Mouse (Mus musculus) neural tube, embryonic 12.5 days (tissue): Measurements from ENCODE around the gene Tmem230. TPM values are rescaled to one million over a fixed set of nuclear protein-coding genes. Genes with fewer than 3 reads are reported as not detected.
"Not testable (repeated sequence)": the region's sequence is repeated elsewhere in the genome, so short reads cannot be mapped to it uniquely, and the experiment has no call there.

Experiments used
- ATAC-seq: fragments of 200-750 bp; cut with Nextera tagmentation; 2 replicates; pipeline ENCODE4 v1.8.0; 2017; ENCODE audit warnings: low read depth, mild to moderate bottlenecking, moderate TSS enrichment, moderate library complexity; ENCODE audit not compliant: low FRiP score
- H3K27ac ChIP-seq: fragments of 300-500 bp; sonication (generic); 2 replicates; pipeline ENCODE4 v1.5.1; 2016
- H3K27me3 ChIP-seq: fragments of 300-500 bp; sonication (generic); replicated peaks from 2 replicates; pipeline ENCODE4 v1.6.1; 2016; ENCODE audit warnings: mild to moderate bottlenecking
- H3K36me3 ChIP-seq: fragments of 300-500 bp; sonication (generic); 2 replicates; pipeline ENCODE4 v1.6.1; 2016; ENCODE audit warnings: mild to moderate bottlenecking
- H3K4me1 ChIP-seq: fragments of 300-500 bp; sonication (generic); 2 replicates; pipeline ENCODE4 v1.6.1; 2016
- H3K4me2 ChIP-seq: fragments of 300-500 bp; sonication (generic); replicated peaks from 2 replicates; pipeline ENCODE4 v1.6.1; 2016; ENCODE audit warnings: mild to moderate bottlenecking
- H3K4me3 ChIP-seq: fragments of 300-500 bp; sonication (generic); 2 replicates; pipeline ENCODE4 v1.5.1; 2016
- H3K9ac ChIP-seq: fragments of 300-500 bp; sonication (generic); 2 replicates; pipeline ENCODE4 v1.6.1; 2016; ENCODE audit warnings: mild to moderate bottlenecking
- H3K9me3 ChIP-seq: fragments of 300-500 bp; sonication (generic); 2 replicates; pipeline ENCODE4 v1.6.1; 2016; ENCODE audit warnings: mild to moderate bottlenecking
- WGBS: fragments of 180-500 bp; shearing (Covaris S2); methylation state at CpG from one replicate; pipeline ENCODE4 v1.1.7; 2016; 5-methylcytosine and 5-hydroxymethylcytosine counted together
- polyA plus RNA-seq: library from polyadenylated mRNA; unstranded; fragments of >200 nt; fragmentation: Nextera tagmentation; extraction: Ambion mirVana; gene quantifications from 2 replicates; pipeline ENCODE4 v1.2.1, GENCODE M21; 2016

Gene Tmem230
- polyA plus RNA-seq, 1 experiment from 2014 or later = 59.6 TPM

GRCm38 (mm10) chr2:132251911-132252310, 4.3 kb upstream of the Tmem230 start:
- peaks cover 13% of the 10 kb centered on the region for H3K36me3 ChIP-seq
- peak overlapping the region; percentile 53 for H3K4me3 ChIP-seq
- H3K27me3 ChIP-seq = no peaks in the 10 kb centered on the region
- peak overlapping the region; percentile 71 for H3K4me2 ChIP-seq
- peak overlapping the region; percentile 52 for H3K9ac ChIP-seq
- H3K4me1 ChIP-seq = peaks cover 23% of the 10 kb centered on the region
- H3K27ac ChIP-seq = no peak overlapping the region
- no peaks in the 10 kb centered on the region for H3K9me3 ChIP-seq
- 9% methylated on average over 8 of the region's 8 CpGs for WGBS
- ATAC-seq = no peak

- no peak overlapping the region for H3K27ac ChIP-seq
- peaks cover 8% of the 10 kb centered on the region for H3K36me3 ChIP-seq
- no peak overlapping the region for H3K4me3 ChIP-seq
- peaks cover 5% of the 10 kb centered on the region for H3K4me1 ChIP-seq
- WGBS = 91% methylated on average over 3 of the region's 3 CpGs
- no peak for ATAC-seq
- no peak overlapping the region for H3K4me2 ChIP-seq
- no peaks in the 10 kb centered on the region for H3K9me3 ChIP-seq
- H3K27me3 ChIP-seq = no peaks in the 10 kb centered on the region
- H3K9ac ChIP-seq = no peak overlapping the region
Observed at GRCm38 (mm10) chr2:132243370-132243769, 4.2 kb downstream of the Tmem230 start.

GRCm38 (mm10) chr2:132240457-132240856, 7.2 kb downstream of the Tmem230 start:
- 37% methylated on average over 10 of the region's 10 CpGs for WGBS
- H3K4me3 ChIP-seq, H3K27ac ChIP-seq, H3K9ac ChIP-seq, H3K9me3 ChIP-seq, H3K4me1 ChIP-seq, H3K27me3 ChIP-seq, H3K36me3 ChIP-seq, H3K4me2 ChIP-seq, ATAC-seq: not testable (repeated sequence)

GRCm38 (mm10) chr2:132239434-132239833, 8.2 kb downstream of the Tmem230 start:
- ATAC-seq, H3K27me3 ChIP-seq, H3K4me2 ChIP-seq, H3K9ac ChIP-seq, H3K4me3 ChIP-seq, H3K4me1 ChIP-seq, H3K27ac ChIP-seq, H3K36me3 ChIP-seq, H3K9me3 ChIP-seq: not testable (repeated sequence)
- WGBS = 91% methylated on average over 3 of the region's 3 CpGs

- no peak overlapping the region for H3K9ac ChIP-seq
- H3K27me3 ChIP-seq = no peaks in the 10 kb centered on the region
- H3K36me3 ChIP-seq = no peaks in the 10 kb centered on the region; the same call in 1 of the 2 replicates
- no peak for ATAC-seq
- no peaks in the 10 kb centered on the region for H3K9me3 ChIP-seq
- no peak overlapping the region for H3K27ac ChIP-seq
- WGBS = 87% methylated on average over 7 of the region's 7 CpGs
- H3K4me3 ChIP-seq = no peak overlapping the region
- no peak overlapping the region for H3K4me2 ChIP-seq
- no peaks in the 10 kb centered on the region for H3K4me1 ChIP-seq
Observed at GRCm38 (mm10) chr2:132235975-132236374, 11.6 kb downstream of the Tmem230 start.

- Histone ChIP-seq H3K4me3 (no peak overlapping the region), H3K4me2 (no peak overlapping the region), H3K9ac (no peak overlapping the region), H3K9me3 (no peaks in the 10 kb centered on the region), H3K27me3 (no peaks in the 10 kb centered on the region), H3K27ac (no peak overlapping the region), H3K36me3 (no peaks in the 10 kb centered on the region; the same call in 1 of the 2 replicates), H3K4me1 (no peaks in the 10 kb centered on the region)
- WGBS = 47% methylated on average over 2 of the region's 2 CpGs
- no peak for ATAC-seq
Observed at GRCm38 (mm10) chr2:132235291-132235690, 12.3 kb downstream of the Tmem230 start.

- no peaks in the 10 kb centered on the region for H3K27me3 ChIP-seq
- no peak overlapping the region for H3K4me2 ChIP-seq
- no peak overlapping the region for H3K4me3 ChIP-seq
- H3K9me3 ChIP-seq = no peaks in the 10 kb centered on the region
- no peaks in the 10 kb centered on the region; the same call in 1 of the 2 replicates for H3K36me3 ChIP-seq
- H3K9ac ChIP-seq = no peak overlapping the region
- ATAC-seq = no peak
- H3K27ac ChIP-seq = no peak overlapping the region
- WGBS = 68% methylated on average over 16 of the region's 16 CpGs
- no peaks in the 10 kb centered on the region for H3K4me1 ChIP-seq
Observed at GRCm38 (mm10) chr2:132233985-132234765, 13.4 kb downstream of the Tmem230 start.

GRCm38 (mm10) chr2:132232413-132232945, 15.1 kb downstream of the Tmem230 start:
- H3K9me3 ChIP-seq = no peaks in the 10 kb centered on the region
- H3K27ac ChIP-seq = no peak overlapping the region
- H3K9ac ChIP-seq = no peak overlapping the region
- no peak overlapping the region for H3K4me2 ChIP-seq
- H3K27me3 ChIP-seq = no peaks in the 10 kb centered on the region
- no peak overlapping the region for H3K4me3 ChIP-seq
- ATAC-seq = no peak
- no peaks in the 10 kb centered on the region for H3K4me1 ChIP-seq
- H3K36me3 ChIP-seq = no peaks in the 10 kb centered on the region
- WGBS = 80% methylated on average over 3 of the region's 3 CpGs

GRCm38 (mm10) chr2:132224359-132224758, 23.2 kb downstream of the Tmem230 start:
- H3K4me3 ChIP-seq = no peak overlapping the region
- 90% methylated on average over 4 of the region's 4 CpGs for WGBS
- no peak overlapping the region for H3K27ac ChIP-seq
- no peak overlapping the region for H3K4me2 ChIP-seq
- H3K9me3 ChIP-seq = no peaks in the 10 kb centered on the region
- ATAC-seq = no peak
- no peak overlapping the region for H3K9ac ChIP-seq
- H3K36me3 ChIP-seq = no peaks in the 10 kb centered on the region
- H3K4me1 ChIP-seq = no peaks in the 10 kb centered on the region
- H3K27me3 ChIP-seq = no peaks in the 10 kb centered on the region

GRCm38 (mm10) chr2:132221611-132222073, 26.0 kb downstream of the Tmem230 start:
- Histone ChIP-seq H3K4me3 (no peak overlapping the region), H3K9me3 (no peaks in the 10 kb centered on the region), H3K36me3 (no peaks in the 10 kb centered on the region), H3K4me1 (no peaks in the 10 kb centered on the region), H3K27me3 (no peaks in the 10 kb centered on the region), H3K9ac (no peak overlapping the region), H3K4me2 (no peak overlapping the region), H3K27ac (no peak overlapping the region)
- WGBS = 72% methylated on average over 11 of the region's 11 CpGs
- ATAC-seq = no peak

GRCm38 (mm10) chr2:132211995-132212656, 35.5 kb downstream of the Tmem230 start:
- WGBS = 91% methylated on average over 5 of the region's 5 CpGs
- no peaks in the 10 kb centered on the region for H3K27me3 ChIP-seq

GRCm38 (mm10) chr2:132210806-132211312, 36.7 kb downstream of the Tmem230 start:
- ATAC-seq = no peak
- Histone ChIP-seq H3K4me2 (no peak overlapping the region), H3K36me3 (no peaks in the 10 kb centered on the region), H3K27me3 (no peaks in the 10 kb centered on the region), H3K4me3 (no peak overlapping the region), H3K4me1 (no peaks in the 10 kb centered on the region), H3K9me3 (no peaks in the 10 kb centered on the region), H3K9ac (no peak overlapping the region), H3K27ac (no peak overlapping the region)
- 90% methylated on average over 9 of the region's 9 CpGs for WGBS

More at GRCm38 (mm10) chr2:132211995-132212656, 35.5 kb downstream of the Tmem230 start:
- Histone ChIP-seq H3K4me1 (no peaks in the 10 kb centered on the region), H3K36me3 (no peaks in the 10 kb centered on the region), H3K4me3 (no peak overlapping the region), H3K9me3 (no peaks in the 10 kb centered on the region), H3K4me2 (no peak overlapping the region), H3K27ac (no peak overlapping the region), H3K9ac (no peak overlapping the region)
- ATAC-seq = no peak
